Mouse (Mus musculus): ENCODE measurements around the gene Pnpla8. TPM values are rescaled to one million over a fixed set of nuclear protein-coding genes. Genes with fewer than 3 reads are reported as not detected.
"Not testable (repeated sequence)": the region's sequence is repeated elsewhere in the genome, so short reads cannot be mapped to it uniquely, and the experiment has no call there.

Pnpla8 gene
- polyA plus RNA-seq, 1 experiment from 2014 or later = 129 TPM

DNA sequence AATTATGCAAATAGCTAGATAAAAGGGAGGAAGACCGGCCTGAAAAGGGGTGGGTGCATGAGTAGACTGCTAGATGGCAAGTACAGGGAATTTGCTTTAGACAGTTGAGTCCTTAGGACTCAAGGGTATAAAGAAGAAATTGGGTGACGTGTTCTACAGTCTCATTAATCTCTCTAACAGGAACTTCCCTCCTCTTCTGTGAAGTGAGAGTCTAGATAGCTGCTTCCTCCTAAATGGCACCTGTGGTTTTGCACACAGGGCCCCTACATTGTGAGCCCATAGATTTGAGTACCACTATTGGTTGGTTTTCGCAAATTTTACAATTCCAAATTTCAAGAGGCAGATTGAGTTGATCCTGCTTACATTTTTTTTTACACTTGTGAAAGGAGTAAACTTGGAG is 3.5 kb downstream of the Pnpla8 start:
- Histone ChIP-seq H3K4me3 (no peak overlapping the region), H3K9ac (no peak overlapping the region), H3K9me3 (no peaks in the 10 kb centered on the region), H3K4me1 (replicated peaks) (no peaks in the 10 kb centered on the region; the same call in 1 of the 2 replicates), H3K36me3 (no peaks in the 10 kb centered on the region), H3K27me3 (no peaks in the 10 kb centered on the region), H3K27ac (replicated peaks) (no peak overlapping the region), H3K4me2 (no peak overlapping the region)
- WGBS = 79% methylated on average over 3 of the region's 3 CpGs
- ATAC-seq (ENCODE audit: low read depth) = no peak

GRCm38 (mm10) chr12:44241090-44241489 is 19.9 kb downstream of the Pnpla8 start:
- ATAC-seq (ENCODE audit: low read depth) = no peak
- no peak overlapping the region for H3K4me3 ChIP-seq
- 79% methylated on average over 7 of the region's 7 CpGs for WGBS
- H3K9ac ChIP-seq = no peak overlapping the region
- no peak overlapping the region for H3K27ac ChIP-seq (replicated peaks)
- H3K27me3 ChIP-seq = no peaks in the 10 kb centered on the region
- H3K9me3 ChIP-seq = no peaks in the 10 kb centered on the region
- no peak overlapping the region for H3K4me2 ChIP-seq
- no peaks in the 10 kb centered on the region for H3K36me3 ChIP-seq
- H3K4me1 ChIP-seq (replicated peaks) = no peaks in the 10 kb centered on the region

- no peaks in the 10 kb centered on the region for H3K9me3 ChIP-seq
- WGBS = 88% methylated on average over 4 of the region's 4 CpGs
- H3K4me2 ChIP-seq = no peak overlapping the region
- H3K36me3 ChIP-seq = no peaks in the 10 kb centered on the region
- H3K9ac ChIP-seq = no peak overlapping the region
- no peak for ATAC-seq (ENCODE audit: low read depth)
- H3K27me3 ChIP-seq = no peaks in the 10 kb centered on the region
- no peaks in the 10 kb centered on the region for H3K4me1 ChIP-seq (replicated peaks)
- no peak overlapping the region for H3K4me3 ChIP-seq
- H3K27ac ChIP-seq (replicated peaks) = no peak overlapping the region
These were observed 21.2 kb downstream of the Pnpla8 start for GRCm38 (mm10) chr12:44242407-44242806.

DNA sequence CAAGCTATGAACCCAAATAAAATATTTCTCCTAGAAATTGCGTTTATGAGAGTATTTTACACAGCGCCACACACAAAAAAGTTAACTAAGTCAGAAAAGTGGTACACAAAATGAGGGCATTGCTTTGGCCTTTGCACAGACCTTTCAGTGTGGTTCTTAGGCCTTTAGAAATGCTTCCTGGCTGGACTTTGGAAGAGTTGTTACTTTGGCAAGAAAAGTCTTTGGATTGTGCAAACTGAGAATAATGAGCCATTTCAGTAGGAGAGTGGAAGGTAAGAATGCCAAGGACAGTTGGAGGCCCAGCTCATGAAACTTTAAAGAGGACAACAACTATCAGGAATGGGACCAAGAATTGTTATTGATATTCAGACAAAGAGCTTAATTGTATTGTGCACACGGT is 24.6 kb downstream of the Pnpla8 start:
- no peak overlapping the region for H3K27ac ChIP-seq (replicated peaks)
- 88% methylated on average over 3 of the region's 3 CpGs for WGBS
- H3K4me3 ChIP-seq = no peak overlapping the region
- no peaks in the 10 kb centered on the region for H3K4me1 ChIP-seq (replicated peaks)
- no peaks in the 10 kb centered on the region for H3K27me3 ChIP-seq
- no peak overlapping the region for H3K9ac ChIP-seq
- no peaks in the 10 kb centered on the region for H3K36me3 ChIP-seq
- no peak for ATAC-seq (ENCODE audit: low read depth)
- H3K9me3 ChIP-seq = no peaks in the 10 kb centered on the region
- H3K4me2 ChIP-seq = no peak overlapping the region

- ATAC-seq (ENCODE audit: low read depth) = no peak; the same call in 1 of the 2 replicates
- no peaks in the 10 kb centered on the region for H3K36me3 ChIP-seq
- H3K9ac ChIP-seq = no peak overlapping the region
- H3K4me3 ChIP-seq = no peak overlapping the region
- 75% methylated on average over 9 of the region's 9 CpGs for WGBS
- no peaks in the 10 kb centered on the region for H3K9me3 ChIP-seq
- H3K4me1 ChIP-seq (replicated peaks) = no peaks in the 10 kb centered on the region
- no peak overlapping the region for H3K4me2 ChIP-seq
- H3K27ac ChIP-seq (replicated peaks) = no peak overlapping the region
- no peaks in the 10 kb centered on the region for H3K27me3 ChIP-seq
These were observed 27.3 kb downstream of the Pnpla8 start for GRCm38 (mm10) chr12:44248309-44248977.

GRCm38 (mm10) chr12:44262612-44263011 is 41.4 kb downstream of the Pnpla8 start:
- Histone ChIP-seq H3K4me3 (no peak overlapping the region), H3K27ac (replicated peaks) (no peak overlapping the region), H3K4me2 (no peak overlapping the region), H3K4me1 (replicated peaks) (no peaks in the 10 kb centered on the region), H3K9ac (no peak overlapping the region), H3K9me3 (no peaks in the 10 kb centered on the region), H3K27me3 (no peaks in the 10 kb centered on the region), H3K36me3 (no peaks in the 10 kb centered on the region)
- no peak for ATAC-seq (ENCODE audit: low read depth)

DNA sequence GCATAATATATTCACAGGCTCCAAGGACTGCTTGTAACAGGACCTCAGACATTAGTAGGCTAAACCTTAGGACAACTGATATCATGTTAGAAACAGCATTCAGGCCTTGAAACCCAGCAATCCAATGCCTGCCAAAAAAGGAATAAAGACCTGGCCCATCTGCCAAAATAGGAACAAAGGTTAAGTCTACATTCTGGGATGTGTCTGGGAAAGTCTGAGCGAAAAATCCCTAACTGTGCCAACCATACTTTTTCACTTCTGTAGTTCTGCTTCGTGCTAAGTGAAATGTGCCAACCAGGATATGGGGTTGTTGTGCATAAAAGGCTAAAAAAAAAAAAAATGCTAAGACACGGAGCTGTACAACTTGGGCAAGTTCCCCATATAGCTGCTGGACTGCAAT is 44.5 kb downstream of the Pnpla8 start:
- Histone ChIP-seq H3K27me3 (no peaks in the 10 kb centered on the region), H3K36me3 (no peaks in the 10 kb centered on the region), H3K9ac (no peak overlapping the region), H3K4me2 (no peak overlapping the region), H3K9me3 (no peaks in the 10 kb centered on the region), H3K4me1 (replicated peaks) (peaks cover 12% of the 10 kb centered on the region), H3K4me3 (no peak overlapping the region), H3K27ac (replicated peaks) (no peak overlapping the region)
- WGBS = 83% methylated on average over 3 of the region's 3 CpGs
- no peak for ATAC-seq (ENCODE audit: low read depth)

- Histone ChIP-seq H3K27me3 (no peaks in the 10 kb centered on the region), H3K4me1 (replicated peaks) (peaks cover 19% of the 10 kb centered on the region), H3K27ac (replicated peaks) (no peak overlapping the region), H3K9ac (no peak overlapping the region), H3K4me2 (no peak overlapping the region), H3K36me3 (no peaks in the 10 kb centered on the region), H3K9me3 (no peaks in the 10 kb centered on the region), H3K4me3 (no peak overlapping the region)
- ATAC-seq (ENCODE audit: low read depth) = no peak
- WGBS = 96% methylated on average over 2 of the region's 2 CpGs
These were observed 46.0 kb downstream of the Pnpla8 start for GRCm38 (mm10) chr12:44267196-44267595.

- Histone ChIP-seq H3K36me3 (no peaks in the 10 kb centered on the region), H3K4me3 (peak overlapping the region; percentile 82), H3K27ac (replicated peaks) (peak overlapping the region; percentile 98), H3K4me1 (replicated peaks) (peaks cover 19% of the 10 kb centered on the region), H3K9me3 (no peaks in the 10 kb centered on the region), H3K4me2 (peak overlapping the region; percentile 68), H3K27me3 (no peaks in the 10 kb centered on the region), H3K9ac (peak overlapping the region; percentile 92)
- under 1% methylated on average over 35 of the region's 38 CpGs for WGBS
- peak; percentile 100 for ATAC-seq (ENCODE audit: low read depth)
These were observed 47.6 kb downstream of the Pnpla8 start for GRCm38 (mm10) chr12:44268728-44269302.

DNA sequence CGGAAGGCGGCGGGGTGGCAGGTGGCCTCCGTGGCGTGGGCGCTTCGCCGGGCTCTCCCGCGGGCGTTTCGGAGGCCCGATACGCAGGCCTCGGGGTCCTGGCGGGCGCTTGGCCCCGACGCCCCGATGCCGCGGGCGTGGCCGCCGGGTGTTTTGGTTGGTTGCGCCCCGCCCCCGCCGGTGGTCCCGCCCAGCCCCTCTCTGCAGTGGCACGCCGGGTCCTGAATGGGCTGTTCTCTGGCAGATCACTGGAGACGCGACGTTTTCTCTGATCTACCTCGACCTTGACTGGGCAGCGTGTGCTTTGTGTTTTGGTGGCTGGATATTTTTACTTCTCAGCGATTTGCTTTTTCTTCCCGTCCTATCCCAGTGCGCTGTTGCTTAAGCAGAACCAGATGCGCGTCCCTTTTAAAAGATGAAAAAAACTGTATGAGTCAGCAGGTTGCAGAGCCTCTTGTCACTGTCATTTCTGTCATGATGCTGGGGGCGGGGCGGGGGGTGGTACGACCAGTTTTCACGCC is 48.2 kb downstream of the Pnpla8 start:
- Histone ChIP-seq H3K9me3 (no peaks in the 10 kb centered on the region), H3K27ac (replicated peaks) (peak overlapping the region; percentile 98), H3K9ac (peak overlapping the region; percentile 92), H3K27me3 (no peaks in the 10 kb centered on the region), H3K4me3 (peak overlapping the region; percentile 82), H3K4me1 (replicated peaks) (peaks cover 19% of the 10 kb centered on the region), H3K4me2 (peak overlapping the region; percentile 68), H3K36me3 (no peaks in the 10 kb centered on the region)
- ATAC-seq (ENCODE audit: low read depth) = peak; percentile 92
- under 1% methylated on average over 46 of the region's 46 CpGs for WGBS

DNA sequence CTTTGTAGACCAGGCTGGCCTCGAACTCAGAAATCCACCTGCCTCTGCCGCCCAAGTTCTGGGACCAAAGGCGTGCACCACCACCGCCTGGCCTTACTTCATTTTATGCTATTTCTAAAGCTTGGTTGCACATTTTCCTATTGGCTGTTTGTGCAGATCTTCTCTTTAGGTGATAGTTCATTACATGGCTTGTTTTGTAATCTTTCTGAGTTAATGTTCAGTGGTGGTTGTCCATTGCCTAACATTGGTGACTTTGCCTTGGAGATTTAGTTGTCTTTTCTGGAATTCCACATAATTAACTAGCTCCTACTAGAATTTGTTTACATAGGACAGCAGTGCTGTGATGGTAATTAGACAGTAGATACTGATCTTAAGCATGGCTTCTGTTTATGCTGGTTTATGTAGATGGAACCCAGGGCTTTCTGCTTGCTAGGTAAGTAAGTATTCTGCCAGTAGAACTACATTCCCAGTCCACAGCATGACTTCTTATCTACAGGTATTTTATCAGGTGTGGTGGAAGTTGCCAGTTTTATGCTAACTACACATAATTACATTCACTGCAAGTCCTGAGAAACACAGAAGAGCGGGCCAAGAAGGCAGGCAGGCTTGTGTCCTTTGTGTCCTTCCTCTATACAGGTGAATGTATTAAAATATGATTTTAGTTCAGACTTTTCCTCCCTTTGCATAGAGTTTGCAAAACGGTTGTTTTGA is 53.1 kb downstream of the Pnpla8 start:
- H3K4me1 ChIP-seq (replicated peaks) = peaks cover 13% of the 10 kb centered on the region
- no peaks in the 10 kb centered on the region for H3K27me3 ChIP-seq
- no peak overlapping the region for H3K4me3 ChIP-seq
- no peak overlapping the region for H3K27ac ChIP-seq (replicated peaks)
- H3K9ac ChIP-seq = no peak overlapping the region
- H3K36me3 ChIP-seq = no peaks in the 10 kb centered on the region
- ATAC-seq (ENCODE audit: low read depth) = no peak
- no peak overlapping the region for H3K4me2 ChIP-seq
- WGBS = 96% methylated on average over 6 of the region's 6 CpGs
- H3K9me3 ChIP-seq = no peaks in the 10 kb centered on the region

DNA sequence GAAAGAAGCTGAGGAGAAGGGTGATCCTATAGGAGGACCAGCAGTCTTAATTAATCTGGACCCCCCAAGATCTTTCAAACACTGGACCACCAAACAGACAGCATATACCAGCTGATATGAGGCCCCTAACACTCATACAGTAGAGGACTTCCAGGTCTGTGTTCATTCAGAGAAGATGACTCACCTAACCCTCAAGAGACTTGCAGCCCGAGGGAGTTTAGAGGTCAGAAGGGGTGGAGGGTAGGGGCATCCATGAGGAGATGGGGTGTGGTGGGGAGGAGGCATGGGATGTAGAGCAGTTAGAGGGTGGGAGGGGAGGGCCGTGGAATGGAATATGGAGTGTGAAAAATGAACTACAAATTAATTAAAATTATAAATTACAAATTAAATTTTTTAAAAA is 59.0 kb downstream of the Pnpla8 start:
- H3K36me3 ChIP-seq = peaks cover 13% of the 10 kb centered on the region
- H3K9me3 ChIP-seq; H3K4me3 ChIP-seq; ATAC-seq (ENCODE audit: low read depth); H3K27me3 ChIP-seq; H3K27ac ChIP-seq (replicated peaks); H3K9ac ChIP-seq; H3K4me1 ChIP-seq (replicated peaks); H3K4me2 ChIP-seq: not testable (repeated sequence)
- 88% methylated on average over 2 of the region's 2 CpGs for WGBS
